Mouse (Mus musculus): ENCODE measurements around the gene Fau.

Gene Fau

DNA sequence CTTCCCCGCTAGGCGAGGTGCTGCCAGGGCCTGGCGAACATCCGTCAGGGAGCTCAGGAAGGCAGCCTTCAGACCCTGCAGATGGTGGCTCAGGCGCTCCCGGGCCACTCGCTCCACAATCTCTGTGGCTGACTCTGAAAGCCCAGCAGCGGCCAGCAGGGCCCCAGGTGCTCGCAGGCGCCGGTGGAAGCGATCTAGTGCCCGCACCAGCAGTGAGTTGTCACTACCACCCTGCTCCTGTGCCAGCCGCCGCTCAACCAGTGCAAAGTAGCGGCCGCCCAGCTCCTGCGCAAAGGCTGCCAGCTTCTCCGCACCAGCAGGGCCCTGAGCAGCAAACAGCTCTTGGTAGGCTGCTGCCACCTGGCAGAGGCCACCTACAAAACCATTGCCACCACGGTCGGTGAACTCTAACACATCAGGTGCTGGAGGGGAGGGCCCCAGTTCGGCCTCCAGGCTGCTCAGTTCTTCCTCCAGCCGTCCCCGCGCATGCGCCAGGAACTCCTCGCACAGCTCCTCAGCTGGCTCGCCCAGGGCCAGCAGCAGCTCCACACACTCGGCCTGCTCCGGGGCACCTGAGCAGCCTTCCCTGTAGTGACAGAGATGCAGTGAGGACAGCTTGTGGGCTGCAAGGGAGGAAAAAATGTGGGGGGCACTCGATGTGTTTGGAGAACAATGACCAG lies 13.1 kb downstream of the Fau start:
- DNase-seq (ENCODE audit: low read depth, low spot score): no peak

- DNase-seq (ENCODE audit: low read depth, low spot score): no peak
Measured at GRCm38 (mm10) chr19:6071261-6071660, 13.6 kb downstream of the Fau start.

DNA sequence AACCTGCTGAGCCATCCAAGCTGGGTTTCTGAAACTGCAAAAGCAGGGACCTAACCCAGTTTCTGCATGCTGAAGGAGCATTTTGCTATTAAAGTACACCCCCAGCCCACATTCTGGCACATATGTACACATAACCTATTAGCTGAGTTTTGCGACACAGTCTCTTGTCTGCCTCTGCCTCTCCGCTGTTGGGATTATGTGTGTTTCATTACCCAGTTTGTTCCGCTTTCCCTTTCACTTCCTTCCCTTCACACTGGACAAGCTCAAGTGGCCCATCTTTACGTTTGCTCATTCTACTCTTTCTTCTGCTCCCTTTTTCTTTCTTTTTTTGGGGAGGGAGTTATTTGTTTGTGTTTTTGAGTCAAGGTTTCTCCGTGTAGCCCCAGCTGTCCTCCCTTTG lies 16.2 kb downstream of the Fau start:
- DNase-seq (ENCODE audit: low read depth, low spot score): no peak

GRCm38 (mm10) chr19:6076564-6077393 lies 19.1 kb downstream of the Fau start, which contains the start of gene Vps51:
Gene Vps51, minus strand, starts transcription at chr19:6077231.
- DNase-seq (ENCODE audit: low read depth, low spot score): peak; percentile 79

DNA sequence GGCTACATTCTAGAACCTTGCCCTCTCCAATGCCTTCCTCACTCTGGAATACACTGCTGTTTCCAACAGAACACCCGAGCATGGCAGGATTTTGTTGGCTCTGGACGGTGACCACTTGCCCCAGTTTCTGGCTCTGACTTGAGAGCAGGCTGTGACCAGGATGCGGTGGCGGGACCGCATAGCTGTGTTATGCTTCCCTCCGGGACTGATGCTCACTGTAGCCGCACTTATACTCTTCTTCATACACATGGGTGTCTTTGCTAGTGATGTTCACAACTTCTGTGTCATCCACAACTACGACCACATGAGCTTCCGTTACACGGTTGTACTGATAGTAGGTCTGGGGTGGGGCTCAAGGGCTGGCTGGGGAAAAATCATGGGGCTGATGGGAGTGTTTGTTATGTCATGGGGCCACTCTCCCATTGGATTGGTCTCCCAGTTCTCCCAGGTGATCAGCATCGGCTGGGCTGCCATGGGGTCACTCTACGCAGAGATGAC lies 22.4 kb downstream of the Fau start, which contains the start of gene Tmem262:
TSS of gene Tmem262 (plus strand) at position 51 of the 498 bp plus-strand sequence.
- DNase-seq (ENCODE audit: low read depth, low spot score): no peak

DNA sequence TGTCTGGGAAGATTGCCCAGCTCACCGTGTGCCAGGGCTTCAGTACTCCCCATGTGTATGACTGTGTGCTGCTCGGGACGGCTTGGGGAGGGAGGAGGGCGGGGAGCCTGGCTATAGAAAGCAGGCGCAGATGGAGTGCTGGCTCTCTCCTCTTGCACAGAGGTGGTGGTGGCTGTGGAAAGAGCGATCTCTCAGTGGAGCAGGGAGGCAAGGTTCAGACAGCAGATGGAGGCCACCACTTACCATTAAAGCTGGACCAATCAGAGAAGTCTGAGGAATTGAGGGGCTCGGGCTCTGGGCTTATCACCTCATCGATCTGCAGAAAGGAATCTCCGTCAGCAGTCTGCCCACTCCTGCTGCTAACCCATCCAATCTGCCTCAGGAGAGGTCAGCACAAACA lies 24.5 kb downstream of the Fau start, which contains the start of gene Gm28374:
TSS of gene Gm28374 (minus strand) at position 101 of the 400 bp plus-strand sequence.
- DNase-seq (ENCODE audit: low read depth, low spot score): no peak

DNA sequence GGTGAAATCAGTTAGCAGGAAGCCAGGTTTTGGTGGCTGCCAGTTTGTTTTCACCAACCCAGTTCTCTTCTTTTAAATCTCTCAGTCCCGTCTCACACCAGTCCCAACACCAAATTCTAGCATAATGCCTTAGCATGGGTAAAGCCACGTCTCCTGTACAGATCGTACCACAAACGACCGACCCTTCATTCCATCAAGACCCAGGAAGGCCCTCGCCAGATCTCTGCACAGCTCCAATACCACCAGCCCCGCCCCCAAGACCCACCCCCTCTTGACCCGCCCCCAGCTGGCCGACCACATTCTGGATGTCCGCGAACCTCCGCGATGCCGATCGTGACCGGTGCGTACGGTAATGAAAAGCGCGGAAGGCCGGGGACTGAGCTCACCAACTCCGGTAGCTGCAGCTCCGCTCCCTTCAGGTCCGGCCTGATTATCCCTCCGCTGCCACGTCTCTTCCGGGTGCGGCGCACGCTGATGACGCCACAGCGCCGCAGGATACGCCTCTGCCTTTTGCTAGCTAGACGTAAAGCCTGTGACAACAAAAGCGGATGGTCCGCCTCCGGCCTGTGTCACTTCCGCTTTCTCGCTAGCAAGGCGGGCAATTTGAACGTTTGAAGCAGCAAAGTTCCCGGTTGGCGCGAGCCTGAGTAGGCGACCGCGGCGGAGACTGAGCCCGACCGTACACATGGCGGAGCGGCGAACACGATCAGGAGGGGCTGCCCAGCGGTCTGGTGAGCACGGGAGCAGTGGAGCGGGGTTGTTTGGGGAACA lies 27.0 kb downstream of the Fau start, which contains the start of the genes Zfpl1 and Cdca5:
TSS of gene Zfpl1 (minus strand) at position 479 of the 771 bp plus-strand sequence.
TSS of gene Cdca5 (plus strand) at position 506 of the 771 bp plus-strand sequence.
- peak; percentile 98 for DNase-seq (ENCODE audit: low read depth, low spot score)

GRCm38 (mm10) chr19:6085417-6085879 lies 27.8 kb downstream of the Fau start:
- DNase-seq (ENCODE audit: low read depth, low spot score): no peak

DNA sequence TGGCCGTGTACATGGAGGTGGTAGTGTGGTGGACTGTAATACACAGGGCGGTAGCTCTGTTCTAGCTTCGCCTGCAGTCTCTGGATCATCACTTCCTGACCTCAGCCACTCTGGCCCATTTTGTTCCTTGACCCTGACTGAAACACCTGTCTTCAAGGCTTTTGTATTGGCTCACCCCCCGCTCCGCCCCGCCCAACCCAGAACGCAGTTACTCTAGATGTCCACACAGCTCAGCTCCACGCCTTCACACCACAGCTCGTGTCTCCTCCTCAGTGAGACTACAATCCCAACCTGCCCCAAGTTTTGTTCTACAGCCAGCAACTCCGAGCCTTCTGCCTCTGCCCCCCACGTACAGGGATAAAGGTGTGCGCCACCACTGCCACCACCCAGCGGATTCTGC lies 31.2 kb downstream of the Fau start:
- no peak for DNase-seq (ENCODE audit: low read depth, low spot score)

DNA sequence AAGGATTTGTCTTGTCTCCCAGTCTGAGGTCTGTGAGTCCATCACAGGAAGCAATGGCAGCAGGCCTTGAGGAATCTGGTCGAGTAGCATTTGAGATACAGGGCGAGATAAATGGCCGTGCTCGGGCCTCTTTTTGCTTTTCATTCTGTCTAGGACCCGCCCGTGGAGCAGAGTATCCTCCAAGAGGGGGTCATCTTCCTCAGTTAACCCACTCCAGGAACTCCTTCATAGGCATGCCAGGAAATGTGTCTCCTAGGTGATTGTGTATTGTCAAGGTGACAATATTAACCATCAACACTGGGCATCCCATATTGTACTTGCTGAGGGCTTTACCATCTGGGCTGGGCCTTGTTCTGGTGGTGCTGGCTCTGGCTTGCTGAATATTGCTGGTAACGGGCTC lies 36.5 kb downstream of the Fau start, which contains the start of gene AC131692.1:
TSS of gene AC131692.1 (plus strand) at position 301 of the 400 bp plus-strand sequence.
- no peak for DNase-seq (ENCODE audit: low read depth, low spot score)

- DNase-seq (ENCODE audit: low read depth, low spot score): no peak
Measured at GRCm38 (mm10) chr19:6097847-6098246, 40.2 kb downstream of the Fau start.

DNA sequence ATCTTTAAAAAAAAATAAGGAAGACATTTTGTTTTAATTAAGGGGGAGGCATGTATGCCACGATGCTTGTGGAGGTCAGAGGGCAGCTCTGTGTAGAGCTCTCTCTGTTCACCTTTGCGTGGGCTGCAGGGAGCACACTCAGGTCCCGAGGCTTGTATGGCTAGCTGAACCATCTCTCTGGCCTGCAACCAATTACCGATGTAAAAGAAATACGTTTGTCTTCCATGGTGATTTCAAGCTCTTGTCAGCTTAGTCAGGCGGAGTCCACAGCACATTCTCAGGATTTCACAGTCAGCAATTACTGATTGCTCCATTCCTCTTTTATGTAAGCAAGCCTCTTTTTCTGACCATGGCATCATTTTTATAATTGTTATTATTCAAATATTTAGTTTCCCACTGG lies 43.5 kb downstream of the Fau start:
- no peak for DNase-seq (ENCODE audit: low read depth, low spot score)

DNA sequence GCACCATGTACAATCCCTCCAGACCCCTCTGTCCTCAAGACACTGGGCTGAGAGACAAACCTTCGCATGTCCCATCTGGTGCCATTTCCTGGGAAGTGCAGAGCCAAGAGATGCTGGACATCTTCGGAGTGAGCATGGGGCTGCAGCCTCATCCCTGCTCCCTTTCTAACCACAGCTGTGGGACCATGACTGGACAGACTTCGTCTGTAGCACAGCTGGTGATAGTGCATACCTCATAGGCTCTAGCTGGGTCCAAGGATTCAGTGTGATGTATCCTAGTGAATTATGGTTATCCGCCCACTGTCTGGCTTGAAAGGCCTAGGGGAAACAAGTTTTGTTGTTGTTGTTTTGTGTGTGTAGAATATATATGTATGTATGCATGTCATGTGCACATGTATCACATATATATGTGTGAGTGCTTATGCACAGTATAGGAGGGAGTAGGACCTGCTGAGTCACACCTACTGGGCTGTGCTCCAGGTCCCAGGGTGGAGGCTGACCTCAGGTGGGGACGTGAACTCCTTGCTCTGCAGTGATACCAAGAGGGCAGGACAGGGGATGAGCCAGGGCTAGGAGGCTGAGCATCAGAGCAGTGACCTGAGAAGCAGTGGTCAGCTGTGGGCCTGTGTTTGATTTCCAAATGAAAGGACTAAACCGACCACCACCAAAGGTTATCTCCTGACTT lies 44.7 kb downstream of the Fau start:
- no peak for DNase-seq (ENCODE audit: low read depth, low spot score)

DNA sequence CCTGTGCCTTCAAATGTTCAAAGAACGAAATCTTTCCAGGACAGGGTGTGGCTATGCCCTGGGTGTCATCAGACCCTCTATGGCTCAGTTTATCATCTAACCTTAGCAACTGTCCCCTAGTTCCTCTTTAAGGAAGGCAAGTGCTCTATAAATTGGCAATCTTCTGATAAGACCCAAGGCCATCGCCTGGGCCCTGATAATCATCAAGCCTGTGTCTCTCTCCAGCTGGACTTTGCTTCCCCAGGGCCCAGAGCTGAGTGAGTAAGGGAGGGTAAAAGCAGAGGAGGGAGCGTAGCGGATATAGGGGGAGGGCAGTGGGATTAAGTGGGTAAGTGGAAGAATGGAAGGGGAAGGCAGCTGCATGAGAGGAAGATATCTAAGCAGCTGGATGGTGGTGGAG lies 46.8 kb downstream of the Fau start:
- DNase-seq (ENCODE audit: low read depth, low spot score): no peak

- DNase-seq (ENCODE audit: low read depth, low spot score): no peak
Measured at GRCm38 (mm10) chr19:6105586-6105985, 47.9 kb downstream of the Fau start, which contains the start of gene Naaladl1. Gene Naaladl1, plus strand, starts transcription at chr19:6105782.

Measured in skeletal muscle tissue, adult 2 months (tissue).